Mouse (Mus musculus) liver, postnatal 0 days (tissue): Measurements from ENCODE around the gene P2rx6.

Source experiments
- CTCF ChIP-seq: sonication (generic); IDR thresholded peaks from 2 replicates; pipeline ENCODE4 v1.5.1; 2016; ENCODE audit warnings: antibody characterized with exemption, low read depth
- EP300 ChIP-seq: IDR thresholded peaks from 2 replicates; pipeline ENCODE4 v1.6.1; 2016; ENCODE audit warnings: antibody characterized with exemption, low read depth, mild to moderate bottlenecking

DNA sequence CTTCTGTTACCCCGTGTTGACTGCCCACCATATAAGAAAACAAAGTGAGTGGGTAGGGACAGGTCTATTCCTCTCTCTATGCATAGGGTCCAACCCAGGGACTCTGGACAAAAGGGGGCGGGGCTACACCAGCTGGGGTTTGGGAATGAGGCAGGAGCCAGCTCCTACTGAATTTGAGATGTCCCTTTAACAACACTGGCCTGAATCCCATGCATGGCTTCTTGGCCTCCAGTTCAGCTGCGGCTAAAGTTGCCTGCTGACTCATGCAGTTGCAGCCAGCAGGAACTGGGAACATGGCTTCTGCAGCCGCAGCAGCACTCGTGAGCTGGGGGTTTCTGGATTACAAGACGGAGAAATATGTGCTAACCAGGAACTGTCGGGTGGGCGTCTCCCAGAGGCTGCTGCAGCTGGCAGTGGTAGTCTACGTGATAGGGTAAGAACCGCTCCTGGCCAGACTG lies at the start of gene P2rx6:
- TF ChIP-seq CTCF, result no peak
- TF ChIP-seq EP300, result no peak
